Mouse (Mus musculus) liver, embryonic 13.5 days (tissue): ENCODE results near the gene Cox7a2. TPM values are rescaled to one million over a fixed set of nuclear protein-coding genes. Genes with fewer than 3 reads are reported as not detected.

Experiments used
- ATAC-seq: fragments of 200-750 bp; cut with Nextera tagmentation; 2 replicates; pipeline ENCODE4 v1.8.0; 2017; ENCODE audit warnings: low read depth, mild to moderate bottlenecking, moderate number of reproducible peaks, moderate library complexity
- DNase-seq: peaks from one replicate; pipeline ENCODE4 v3.0.0; 2022
- H3K27ac ChIP-seq: fragments of 300-500 bp; sonication (generic); 2 replicates; pipeline ENCODE4 v1.5.1; 2015; ENCODE audit warnings: moderate library complexity, mild to moderate bottlenecking, inconsistent platforms
- H3K27me3 ChIP-seq: fragments of 300-500 bp; sonication (generic); 2 replicates; pipeline ENCODE4 v1.6.1; 2015; ENCODE audit warnings: mild to moderate bottlenecking, inconsistent platforms
- H3K36me3 ChIP-seq: fragments of 300-500 bp; sonication (generic); 2 replicates; pipeline ENCODE4 v1.6.1; 2015; ENCODE audit warnings: mild to moderate bottlenecking, inconsistent platforms
- H3K4me1 ChIP-seq: fragments of 300-500 bp; sonication (generic); replicated peaks from 2 replicates; pipeline ENCODE4 v1.6.1; 2015; ENCODE audit warnings: inconsistent platforms
- H3K4me2 ChIP-seq: fragments of 300-500 bp; sonication (generic); 2 replicates; pipeline ENCODE4 v1.6.1; 2015; ENCODE audit warnings: inconsistent platforms, mild to moderate bottlenecking, moderate library complexity
- H3K4me3 ChIP-seq: fragments of 300-500 bp; sonication (generic); replicated peaks from 2 replicates; pipeline ENCODE4 v1.5.1; 2015; ENCODE audit warnings: mild to moderate bottlenecking, inconsistent platforms
- H3K9ac ChIP-seq: fragments of 300-500 bp; sonication (generic); 2 replicates; pipeline ENCODE4 v1.6.1; 2015; ENCODE audit warnings: mild to moderate bottlenecking, inconsistent platforms
- H3K9me3 ChIP-seq: fragments of 300-500 bp; sonication (generic); replicated peaks from 2 replicates; pipeline ENCODE4 v1.6.1; 2016; ENCODE audit warnings: inconsistent platforms
- WGBS: fragments of 180-500 bp; shearing (Covaris S2); methylation state at CpG from one replicate; pipeline ENCODE4 v1.1.7; 2015; ENCODE audit not compliant: insufficient replicate concordance; 5-methylcytosine and 5-hydroxymethylcytosine counted together
- polyA plus RNA-seq: library from polyadenylated mRNA; unstranded; fragments of >200 nt; fragmentation: Nextera tagmentation; extraction: Ambion mirVana; gene quantifications from 2 replicates; pipeline ENCODE4 v1.2.1, GENCODE M21; 2015

Cox7a2 gene
- polyA plus RNA-seq = 590 and 598 TPM in 2 replicates

DNA sequence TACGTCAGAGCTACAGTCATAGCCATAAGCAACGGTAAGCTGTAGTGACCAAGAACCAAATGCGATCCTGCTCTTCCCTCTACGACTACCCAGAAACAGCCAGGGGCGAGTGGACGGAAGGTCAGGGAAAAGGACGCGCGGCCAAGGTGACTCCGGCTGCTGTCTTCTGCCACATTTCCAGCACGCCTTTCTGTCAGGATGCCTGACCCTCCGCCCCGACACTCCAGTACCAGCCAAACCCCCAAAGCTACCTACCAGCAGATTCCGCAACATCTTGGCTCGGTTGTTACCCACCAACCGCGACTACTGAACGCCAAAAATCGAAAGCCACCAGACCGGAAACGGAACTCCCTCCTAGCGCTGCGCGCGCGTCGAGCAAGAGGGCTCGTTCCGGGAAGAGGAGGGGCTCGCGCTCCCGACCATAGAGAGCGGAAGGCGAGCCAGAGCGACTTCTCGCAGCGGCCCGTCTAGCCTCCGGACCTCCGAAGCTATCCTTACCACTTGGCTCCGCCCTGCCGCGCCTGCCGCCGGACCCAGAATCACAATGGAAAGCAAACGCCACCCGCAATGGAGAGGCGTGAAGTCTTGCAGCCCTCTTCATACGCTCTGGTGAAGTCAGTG lies at the start of gene Cox7a2:
Cox7a2 (minus strand) TSS at position 494 of the 621 bp plus-strand sequence.
- Histone ChIP-seq H3K4me3 (peak within 1 kb of the TSS; percentile 89), H3K27me3 (no peaks in the 10 kb centered on the region), H3K4me2 (peak within 1 kb of the TSS; percentile 76), H3K27ac (peak within 1 kb of the TSS; percentile 81), H3K9ac (peak within 1 kb of the TSS; percentile 89), H3K4me1 (peaks cover 23% of the 10 kb centered on the region), H3K36me3 (peaks cover 25% of the 10 kb centered on the region), H3K9me3 (no peaks in the 10 kb centered on the region)
- DNase-seq = peak; percentile 88
- WGBS = under 1% methylated on average over 49 of the region's 49 CpGs
- peak; percentile 100 for ATAC-seq

DNA sequence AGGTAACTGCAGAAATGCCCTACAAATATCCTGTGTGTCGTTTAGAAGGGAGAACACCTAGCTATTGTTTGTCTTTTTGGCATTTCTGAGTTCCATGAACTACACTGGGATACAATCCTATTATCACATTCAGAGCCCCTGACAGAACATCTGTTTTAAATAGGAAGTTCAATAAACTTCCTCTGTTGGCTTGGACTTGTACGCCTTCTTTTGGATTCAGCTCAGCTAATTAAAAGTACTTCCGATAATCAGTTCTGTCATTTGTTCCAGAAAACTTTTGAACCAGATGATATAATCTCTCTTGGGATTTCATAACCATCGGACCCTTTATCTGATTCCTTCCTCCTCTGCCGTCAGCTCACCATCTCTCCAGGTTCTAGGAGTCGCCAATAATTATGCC lies 49.7 kb upstream of the Cox7a2 start:
- no peaks in the 10 kb centered on the region for H3K36me3 ChIP-seq
- H3K4me2 ChIP-seq = no peak overlapping the region
- no peak overlapping the region for H3K27ac ChIP-seq
- no peak overlapping the region for H3K9ac ChIP-seq
- WGBS = 53% methylated on average over 6 of the region's 6 CpGs
- H3K27me3 ChIP-seq = no peaks in the 10 kb centered on the region
- no peak overlapping the region for H3K4me3 ChIP-seq
- ATAC-seq (no peak), DNase-seq (no peak)
- peaks cover 3% of the 10 kb centered on the region; the same call in 1 of the 2 replicates for H3K4me1 ChIP-seq
- H3K9me3 ChIP-seq = no peaks in the 10 kb centered on the region

DNA sequence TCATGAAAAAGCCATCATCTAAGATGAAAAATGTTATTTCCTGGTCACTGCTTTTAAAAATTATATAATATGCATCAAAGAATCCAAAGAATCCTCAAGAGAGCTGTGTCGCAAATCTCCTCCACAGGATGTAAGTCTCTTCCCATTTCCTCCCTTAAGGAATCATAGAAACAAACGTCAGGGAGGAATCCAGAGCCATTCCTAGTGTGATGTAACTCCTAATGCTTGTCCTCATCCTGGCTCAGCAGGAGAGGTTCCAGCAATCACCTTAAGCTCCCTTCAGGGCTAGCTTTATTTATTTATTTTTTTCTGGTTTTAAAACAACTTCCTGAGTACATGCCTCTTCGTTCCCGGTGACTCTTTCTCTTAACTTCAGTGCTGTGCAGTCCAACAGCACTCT lies 47.5 kb upstream of the Cox7a2 start:
- ATAC-seq (no peak), DNase-seq (no peak)
- peaks cover 3% of the 10 kb centered on the region; the same call in 1 of the 2 replicates for H3K4me1 ChIP-seq
- H3K27me3 ChIP-seq = no peaks in the 10 kb centered on the region
- no peak overlapping the region for H3K4me2 ChIP-seq
- WGBS = 30% methylated on average over 4 of the region's 4 CpGs
- H3K9me3 ChIP-seq = no peaks in the 10 kb centered on the region
- no peak overlapping the region for H3K27ac ChIP-seq
- H3K4me3 ChIP-seq = no peak overlapping the region
- no peak overlapping the region for H3K9ac ChIP-seq
- no peaks in the 10 kb centered on the region for H3K36me3 ChIP-seq

DNA sequence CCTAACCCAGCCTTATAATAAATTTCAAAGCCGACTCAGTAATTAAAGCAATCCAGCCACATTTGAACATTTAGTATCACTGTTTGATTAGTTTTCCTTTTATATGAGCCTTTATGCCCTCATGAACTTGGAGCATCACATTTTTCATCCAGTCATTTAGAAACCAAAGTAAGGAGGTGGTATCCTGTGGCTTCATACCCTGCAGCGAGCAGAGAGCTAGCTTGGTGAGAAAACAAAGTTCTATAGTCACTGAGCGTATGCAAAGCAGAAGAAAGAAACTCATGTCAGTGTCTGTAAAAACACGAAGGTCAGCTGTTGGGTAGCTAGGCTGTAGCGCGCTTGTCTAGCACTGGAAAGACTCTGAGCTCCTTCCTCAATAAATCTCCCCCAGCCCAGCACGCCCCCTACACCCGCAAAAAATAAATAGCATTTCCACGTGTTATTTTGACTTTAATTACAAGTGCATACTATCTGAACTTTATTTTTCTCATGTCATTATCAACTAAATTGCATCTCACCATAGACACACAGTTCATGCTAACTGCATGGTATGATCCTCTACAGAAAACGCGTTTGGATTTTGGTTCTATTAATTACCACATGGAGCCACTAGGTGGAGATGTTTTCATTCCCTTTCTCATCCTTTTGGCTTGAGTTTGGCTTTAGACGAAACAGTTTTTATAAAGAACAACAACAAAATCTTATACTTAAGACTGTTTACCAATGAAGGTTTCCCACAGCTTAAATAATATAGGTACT lies 46.8 kb upstream of the Cox7a2 start:
- peaks cover 3% of the 10 kb centered on the region; the same call in 1 of the 2 replicates for H3K4me1 ChIP-seq
- H3K36me3 ChIP-seq = no peaks in the 10 kb centered on the region
- no peak overlapping the region for H3K4me3 ChIP-seq
- H3K27ac ChIP-seq = no peak overlapping the region
- no peak overlapping the region for H3K4me2 ChIP-seq
- H3K9me3 ChIP-seq = no peaks in the 10 kb centered on the region
- H3K27me3 ChIP-seq = no peaks in the 10 kb centered on the region
- DNase-seq (no peak), ATAC-seq (no peak)
- 40% methylated on average over 12 of the region's 12 CpGs for WGBS
- H3K9ac ChIP-seq = no peak overlapping the region

DNA sequence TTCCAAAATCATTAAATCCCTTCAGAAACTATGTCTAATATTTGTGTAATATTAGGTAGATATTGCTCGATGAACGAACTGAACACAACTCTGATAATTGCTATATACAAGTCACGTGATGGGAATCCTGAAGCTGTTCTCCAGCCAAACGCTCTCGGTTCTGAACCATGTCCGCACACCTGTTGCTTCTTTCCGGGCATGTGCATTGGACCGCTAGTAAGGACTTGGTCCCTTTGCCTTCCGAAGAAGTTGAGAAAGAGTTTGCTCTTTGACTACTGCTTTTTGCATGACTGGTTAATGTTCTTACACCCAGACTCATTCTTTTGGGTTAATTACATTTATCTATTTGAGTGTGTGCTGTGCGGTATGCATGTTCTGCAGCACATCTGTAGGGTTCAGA lies 45.7 kb upstream of the Cox7a2 start:
- ATAC-seq = no peak
- WGBS = 83% methylated on average over 10 of the region's 10 CpGs

DNA sequence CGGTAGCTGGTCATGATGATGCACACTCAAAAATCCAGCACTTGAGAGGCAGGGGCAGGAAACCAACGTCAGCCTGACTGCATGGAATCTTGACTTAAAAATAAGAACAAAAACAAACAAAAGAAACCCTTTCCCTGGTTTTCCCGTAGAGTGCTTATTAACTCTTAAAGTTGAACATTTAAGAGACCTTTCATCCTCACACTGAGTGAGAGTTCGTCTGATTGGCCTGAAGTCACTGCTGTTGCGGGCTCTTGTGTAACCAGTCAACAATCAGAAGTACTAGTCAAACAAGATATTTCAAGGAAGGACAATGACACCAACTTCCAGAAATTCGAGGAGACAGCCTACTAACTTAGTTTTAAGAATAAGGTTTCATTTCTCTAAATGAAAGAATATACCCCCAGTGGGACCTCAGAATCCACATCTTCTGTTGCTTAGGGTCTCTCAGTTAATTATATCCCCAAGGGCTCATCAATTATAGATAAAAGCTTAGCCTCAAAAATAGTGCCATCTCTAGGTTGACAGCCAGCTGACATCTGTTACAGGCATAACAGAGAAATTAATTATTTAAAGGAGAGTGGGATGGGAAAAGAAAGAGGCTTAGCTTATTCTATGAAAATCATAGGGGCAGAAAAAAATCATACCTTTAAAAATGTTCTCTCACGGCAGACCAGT lies 36.9 kb upstream of the Cox7a2 start:
- ATAC-seq = no peak
- no peaks in the 10 kb centered on the region for H3K9me3 ChIP-seq
- H3K4me1 ChIP-seq = peaks cover 17% of the 10 kb centered on the region
- DNase-seq = no peak
- H3K4me2 ChIP-seq = no peak overlapping the region
- no peak overlapping the region for H3K9ac ChIP-seq
- 59% methylated on average over 7 of the region's 7 CpGs for WGBS
- H3K27me3 ChIP-seq = no peaks in the 10 kb centered on the region
- H3K4me3 ChIP-seq = no peak overlapping the region
- H3K27ac ChIP-seq = no peak overlapping the region
- H3K36me3 ChIP-seq = no peaks in the 10 kb centered on the region

More for the DNA sequence above, 45.7 kb upstream of the Cox7a2 start:
- Histone ChIP-seq H3K36me3 (no peaks in the 10 kb centered on the region), H3K27ac (no peak overlapping the region), H3K4me2 (no peak overlapping the region), H3K9ac (no peak overlapping the region), H3K4me3 (no peak overlapping the region), H3K9me3 (no peaks in the 10 kb centered on the region), H3K27me3 (no peaks in the 10 kb centered on the region), H3K4me1 (peaks cover 3% of the 10 kb centered on the region; the same call in 1 of the 2 replicates)
- DNase-seq = no peak

DNA sequence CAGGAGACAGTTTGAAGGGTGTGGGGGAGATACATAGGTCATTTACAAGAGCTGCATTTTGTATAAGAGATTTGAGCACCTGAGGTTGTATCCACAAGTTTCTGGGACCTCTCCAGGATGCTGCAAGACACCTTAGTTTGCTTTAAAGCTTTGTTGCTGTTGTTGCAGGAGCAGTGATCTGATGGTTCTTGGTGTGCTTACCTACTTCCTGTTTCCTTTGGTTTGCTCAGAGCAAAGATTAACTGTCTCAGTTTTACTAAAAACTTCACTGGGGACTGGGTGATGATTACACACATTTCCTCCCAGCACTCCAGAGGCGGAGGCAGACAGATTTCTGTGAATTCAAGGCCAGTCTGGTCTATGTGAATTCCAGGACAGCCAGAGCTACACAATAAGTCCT lies 35.4 kb upstream of the Cox7a2 start:
- no peaks in the 10 kb centered on the region for H3K9me3 ChIP-seq

DNA sequence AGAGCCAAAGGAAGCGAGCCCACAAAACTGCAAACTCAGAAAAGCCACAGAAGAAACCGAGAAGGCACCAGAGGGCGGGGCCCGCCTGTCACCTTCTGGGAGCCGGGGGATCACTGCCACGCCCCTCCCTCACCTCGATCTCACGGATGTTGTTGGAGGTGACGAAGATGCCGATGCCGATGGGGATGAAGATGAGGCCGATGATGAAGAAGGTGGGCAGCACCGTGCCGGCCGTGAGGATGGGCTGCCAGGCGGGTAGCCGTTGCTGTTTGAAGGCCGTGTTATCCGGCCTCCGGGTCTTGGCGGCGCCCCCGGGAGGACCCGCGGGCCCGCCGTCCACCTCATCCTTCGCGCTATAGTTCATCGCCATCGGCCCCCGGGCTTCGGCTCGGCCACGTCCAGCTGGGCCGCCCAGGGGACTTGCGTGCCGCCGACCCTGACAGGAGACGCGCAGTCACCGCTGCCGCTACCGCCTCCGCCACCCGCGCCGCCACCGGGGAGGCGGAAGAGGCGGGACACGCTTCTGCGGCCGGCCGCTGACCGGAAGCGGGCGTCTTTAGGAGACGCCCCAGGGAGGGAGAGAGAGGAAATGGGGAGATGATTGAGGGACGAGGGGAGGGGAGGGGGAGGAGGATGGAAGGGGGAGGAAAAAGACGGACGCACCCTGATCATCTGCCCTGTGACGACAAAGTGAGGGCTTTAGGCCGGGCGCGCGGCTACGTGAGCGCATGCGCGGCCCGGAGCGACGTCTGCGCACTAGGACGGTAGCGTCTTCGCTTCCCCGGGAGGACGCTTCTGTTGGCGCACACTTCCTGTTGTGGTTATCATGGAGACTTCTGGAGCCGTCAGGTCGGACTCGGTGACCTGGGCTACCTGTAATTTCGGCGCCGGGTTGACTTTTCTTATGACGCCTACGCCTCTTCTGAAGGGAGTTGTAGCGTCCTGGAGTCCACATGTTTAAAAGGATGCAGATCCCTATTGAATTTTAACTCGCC lies 33.5 kb upstream of the Cox7a2 start, which contains the start of gene Tmem30a:
Tmem30a (minus strand) TSS at position 667 of the 995 bp plus-strand sequence.
- DNase-seq (peak; percentile 87), ATAC-seq (peak; percentile 95)
- peak within 1 kb of the TSS; percentile 91 for H3K27ac ChIP-seq
- H3K9me3 ChIP-seq = no peaks in the 10 kb centered on the region
- peak within 1 kb of the TSS; percentile 95 for H3K4me3 ChIP-seq
- under 1% methylated on average over 88 of the region's 91 CpGs for WGBS
- peak within 1 kb of the TSS; percentile 88 for H3K9ac ChIP-seq
- no peaks in the 10 kb centered on the region for H3K27me3 ChIP-seq
- H3K36me3 ChIP-seq = no peaks in the 10 kb centered on the region
- peak within 1 kb of the TSS; percentile 80 for H3K4me2 ChIP-seq
- peaks cover 27% of the 10 kb centered on the region for H3K4me1 ChIP-seq

More for the DNA sequence above, 35.4 kb upstream of the Cox7a2 start:
- no peak for DNase-seq
- Histone ChIP-seq H3K4me2 (no peak overlapping the region), H3K4me3 (no peak overlapping the region), H3K9ac (no peak overlapping the region), H3K4me1 (peaks cover 25% of the 10 kb centered on the region), H3K27ac (no peak overlapping the region), H3K27me3 (no peaks in the 10 kb centered on the region), H3K36me3 (no peaks in the 10 kb centered on the region)
- no peak for ATAC-seq
- 39% methylated on average over 1 of the region's 1 CpGs for WGBS

DNA sequence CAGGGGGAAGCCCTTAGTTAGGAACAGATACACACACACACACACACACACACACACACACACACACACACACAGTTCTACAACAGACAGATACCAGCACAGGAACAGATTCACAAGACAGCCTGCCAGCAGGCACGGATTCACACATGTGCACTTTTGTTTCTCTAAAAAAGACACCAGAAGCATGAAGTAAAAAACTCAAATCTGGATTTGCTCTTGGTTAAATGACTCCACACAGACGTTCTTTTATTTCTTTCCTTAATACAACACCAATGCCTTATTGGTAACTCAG lies 26.1 kb upstream of the Cox7a2 start:
- no peak overlapping the region for H3K4me2 ChIP-seq
- H3K36me3 ChIP-seq = no peaks in the 10 kb centered on the region
- H3K9me3 ChIP-seq = no peaks in the 10 kb centered on the region
- DNase-seq (no peak), ATAC-seq (no peak)
- peaks cover 16% of the 10 kb centered on the region for H3K4me1 ChIP-seq
- H3K9ac ChIP-seq = no peak overlapping the region
- no peak overlapping the region for H3K4me3 ChIP-seq
- 49% methylated on average over 2 of the region's 2 CpGs for WGBS
- no peaks in the 10 kb centered on the region for H3K27me3 ChIP-seq
- no peak overlapping the region for H3K27ac ChIP-seq

DNA sequence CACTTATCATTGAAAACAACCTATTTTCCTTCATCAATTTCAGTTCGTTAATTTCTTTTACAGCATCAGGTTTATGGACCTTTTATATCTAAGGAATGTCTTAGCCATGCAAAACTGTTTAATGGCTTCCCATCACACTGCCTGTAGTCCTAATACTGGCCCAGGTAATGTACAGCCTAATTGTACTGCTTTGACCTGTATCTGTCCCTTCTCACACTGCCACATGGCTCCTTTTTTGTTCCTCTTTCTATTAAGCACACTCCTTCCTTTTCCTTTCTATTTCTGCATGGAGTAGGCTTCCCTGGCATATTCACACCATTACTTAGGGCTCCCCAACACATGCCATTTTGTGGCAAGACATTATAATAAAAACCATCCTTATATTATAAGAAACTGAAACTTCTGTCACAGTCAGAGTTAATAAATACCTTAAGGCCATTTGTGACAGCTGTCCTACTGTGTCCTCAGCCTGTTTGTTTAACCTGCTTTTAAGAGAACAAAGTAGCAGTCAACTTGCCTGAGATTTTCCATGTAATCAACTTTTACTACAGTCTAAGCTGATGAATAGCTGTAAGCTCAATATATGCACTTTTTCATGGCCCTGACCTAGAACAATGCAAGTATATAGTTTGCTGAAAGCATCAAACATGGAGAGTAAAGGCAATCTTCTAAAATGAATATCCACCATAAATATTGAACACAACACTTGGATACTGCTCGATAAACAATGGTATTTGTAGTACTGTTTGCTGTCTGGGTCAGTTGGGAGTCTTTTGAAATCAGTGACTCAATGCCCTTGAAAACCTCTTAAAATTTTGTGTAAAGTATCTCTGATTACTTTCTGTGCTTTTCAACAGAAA lies 25.5 kb upstream of the Cox7a2 start:
- Histone ChIP-seq H3K9me3 (no peaks in the 10 kb centered on the region), H3K27ac (no peak overlapping the region), H3K4me2 (no peak overlapping the region), H3K4me3 (no peak overlapping the region), H3K36me3 (no peaks in the 10 kb centered on the region), H3K27me3 (no peaks in the 10 kb centered on the region), H3K4me1 (peaks cover 13% of the 10 kb centered on the region), H3K9ac (no peak overlapping the region)
- 72% methylated on average over 2 of the region's 2 CpGs for WGBS
- DNase-seq = no peak
- no peak for ATAC-seq
